Mouse (Mus musculus) myocyte (in vitro differentiated cells): ENCODE measurements at regions not wholly inside any gene's neighbourhood (a gene's known extent, or its start where the extent isn't known, plus 50 kb on each side); places are given as distances from the start of the nearest gene placed in this dataset.

ENCODE experiments used
- MAX ChIP-seq: IDR thresholded peaks from one replicate; pipeline ENCODE4 v1.6.1; 2011; ENCODE audit warnings: low read depth, mild to moderate bottlenecking, control low read depth
- MYOG ChIP-seq, 3 experiments: IDR thresholded peaks; one replicate each; pipeline ENCODE4 v1.6.1; 2011; ENCODE audit warnings: control low read depth in 2 of 3, low read depth in 2 of 3, mild to moderate bottlenecking in 2 of 3; ENCODE audit not compliant: insufficient read length in 2 of 3, control insufficient read depth in 1 of 3, insufficient read depth in 1 of 3
- POLR2A ChIP-seq: IDR thresholded peaks from one replicate; pipeline ENCODE4 v1.6.1; 2011; ENCODE audit warnings: low read depth, mild to moderate bottlenecking, control low read depth, moderate library complexity; ENCODE audit not compliant: insufficient read length
- POLR2AphosphoS2 ChIP-seq: IDR thresholded peaks from one replicate; pipeline ENCODE4 v1.6.1; 2011; ENCODE audit warnings: low read depth, control low read depth; ENCODE audit not compliant: insufficient read length
- TCF3 ChIP-seq: IDR thresholded peaks from one replicate; pipeline ENCODE4 v1.6.1; 2011; ENCODE audit warnings: low read depth, control low read depth; ENCODE audit not compliant: insufficient read length
- USF1 ChIP-seq: IDR thresholded peaks from one replicate; pipeline ENCODE4 v1.6.1; 2011; ENCODE audit warnings: low read depth, mild to moderate bottlenecking, control low read depth, moderate library complexity

GRCm38 (mm10) chr4:7153835-7154234 is 1085.0 kb downstream of the Car8 start:
- no peak for TF ChIP-seq POLR2A
- no peak for TF ChIP-seq USF1
- TF ChIP-seq POLR2AphosphoS2, result no peak
- TF ChIP-seq MAX, result no peak
- no peak for TF ChIP-seq TCF3
- no peak for TF ChIP-seq MYOG (IDR thresholded peaks at IDR 0.05; ENCODE audit: control insufficient read depth in 1 of 3, insufficient read depth in 1 of 3, insufficient read length in 2 of 3, low read depth in 2 of 3)
